Mouse (Mus musculus): Measurements from ENCODE around the gene Plekhm3. TPM values are rescaled to one million over a fixed set of nuclear protein-coding genes. Genes with fewer than 3 reads are reported as not detected.

Plekhm3 gene
- total and polyA plus RNA-seq, 2 experiments from 2014 or later: 3.5 to 12.4 TPM

- Histone ChIP-seq H3K9me3 (replicated peaks; ENCODE audit: control insufficient read depth, low read length) (no peaks in the 10 kb centered on the region), H3K4me3 (ENCODE audit: low read depth, low read length) (no peak overlapping the region), H3K4me2 (ENCODE audit: low read depth, low read length) (no peak overlapping the region), H3K9ac (replicated peaks; ENCODE audit: low read depth, low read length) (no peak overlapping the region), H3K4me1 (ENCODE audit: control insufficient read depth, insufficient read depth) (0 out of 2 replicates have a peak, but pooled peaks cover 3% of the 10 kb centered on the region), H3K27ac (ENCODE audit: low read depth) (no peak overlapping the region), H3K36me3 (replicated peaks; ENCODE audit: control insufficient read depth, insufficient read depth, low read length) (no peaks in the 10 kb centered on the region), H3K27me3 (ENCODE audit: control insufficient read depth, insufficient read depth, low read length) (no peaks in the 10 kb centered on the region)
- DNase-seq (ENCODE audit: low spot score): no peak
- ATAC-seq (ENCODE audit: insufficient read depth, low read depth): no peak
- 35% methylated on average over 1 of the region's 1 CpGs for WGBS
- TF ChIP-seq CTCF (IDR thresholded peaks at IDR 0.05; ENCODE audit: low read depth) (no peak), EP300 (IDR thresholded peaks at IDR 0.05; ENCODE audit: low read depth) (no peak)
These were observed 50.4 kb downstream of the Plekhm3 start for GRCm38 (mm10) chr1:64906226-64906625.

DNA sequence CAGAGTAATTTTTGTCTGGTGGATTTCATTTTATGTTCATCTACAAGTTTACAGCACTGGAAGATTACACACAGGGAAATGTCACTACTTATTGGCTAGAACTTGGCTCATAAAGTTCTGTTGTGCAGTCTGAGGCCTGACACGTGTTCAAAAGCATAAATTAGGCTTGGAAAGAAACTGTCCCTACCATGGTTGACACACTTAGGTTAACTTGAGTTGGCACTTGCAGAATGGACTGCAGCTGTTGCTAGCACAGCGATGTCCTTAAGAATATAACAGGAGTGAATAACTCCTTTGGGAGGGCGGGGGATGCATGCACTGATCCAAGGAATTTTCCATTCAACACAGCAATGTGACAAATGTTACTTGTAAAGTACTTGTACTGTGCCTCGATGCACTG, 53.2 kb downstream of the Plekhm3 start:
- Histone ChIP-seq H3K4me3 (ENCODE audit: low read depth, low read length) (no peak overlapping the region), H3K36me3 (replicated peaks; ENCODE audit: control insufficient read depth, insufficient read depth, low read length) (no peaks in the 10 kb centered on the region), H3K4me2 (ENCODE audit: low read depth, low read length) (no peak overlapping the region), H3K4me1 (ENCODE audit: control insufficient read depth, insufficient read depth) (0 out of 2 replicates have a peak, but pooled peaks cover 3% of the 10 kb centered on the region), H3K27me3 (ENCODE audit: control insufficient read depth, insufficient read depth, low read length) (no peaks in the 10 kb centered on the region), H3K9me3 (replicated peaks; ENCODE audit: control insufficient read depth, low read length) (no peaks in the 10 kb centered on the region), H3K27ac (ENCODE audit: low read depth) (no peak overlapping the region), H3K9ac (replicated peaks; ENCODE audit: low read depth, low read length) (no peak overlapping the region)
- no peak for ATAC-seq (ENCODE audit: insufficient read depth, low read depth)
- 77% methylated on average over 4 of the region's 4 CpGs for WGBS
- TF ChIP-seq EP300 (IDR thresholded peaks at IDR 0.05; ENCODE audit: low read depth) (no peak), CTCF (IDR thresholded peaks at IDR 0.05; ENCODE audit: low read depth) (no peak)
- DNase-seq (ENCODE audit: low spot score): no peak

GRCm38 (mm10) chr1:64902804-64903203, 53.8 kb downstream of the Plekhm3 start:
- Histone ChIP-seq H3K4me1 (ENCODE audit: control insufficient read depth, insufficient read depth) (0 out of 2 replicates have a peak, but pooled peaks cover 3% of the 10 kb centered on the region), H3K27me3 (ENCODE audit: control insufficient read depth, insufficient read depth, low read length) (no peaks in the 10 kb centered on the region), H3K27ac (ENCODE audit: low read depth) (no peak overlapping the region), H3K4me2 (ENCODE audit: low read depth, low read length) (no peak overlapping the region), H3K36me3 (replicated peaks; ENCODE audit: control insufficient read depth, insufficient read depth, low read length) (no peaks in the 10 kb centered on the region), H3K4me3 (ENCODE audit: low read depth, low read length) (no peak overlapping the region), H3K9me3 (replicated peaks; ENCODE audit: control insufficient read depth, low read length) (no peaks in the 10 kb centered on the region), H3K9ac (replicated peaks; ENCODE audit: low read depth, low read length) (no peak overlapping the region)
- ATAC-seq (ENCODE audit: insufficient read depth, low read depth) (peak; percentile 58; the same call in 1 of the 2 replicates), DNase-seq (ENCODE audit: low spot score) (peak; percentile 15)
- WGBS: 37% methylated on average over 2 of the region's 2 CpGs
- TF ChIP-seq EP300 (IDR thresholded peaks at IDR 0.05; ENCODE audit: low read depth) (no peak), CTCF (IDR thresholded peaks at IDR 0.05; ENCODE audit: low read depth) (no peak)

GRCm38 (mm10) chr1:64899763-64900162, 56.9 kb downstream of the Plekhm3 start:
- Histone ChIP-seq H3K9ac (replicated peaks; ENCODE audit: low read depth, low read length) (no peak overlapping the region), H3K9me3 (replicated peaks; ENCODE audit: control insufficient read depth, low read length) (no peaks in the 10 kb centered on the region), H3K4me2 (ENCODE audit: low read depth, low read length) (no peak overlapping the region), H3K27me3 (ENCODE audit: control insufficient read depth, insufficient read depth, low read length) (no peaks in the 10 kb centered on the region), H3K4me3 (ENCODE audit: low read depth, low read length) (no peak overlapping the region), H3K27ac (ENCODE audit: low read depth) (no peak overlapping the region), H3K4me1 (ENCODE audit: control insufficient read depth, insufficient read depth) (0 out of 2 replicates have a peak, but pooled peaks cover 3% of the 10 kb centered on the region), H3K36me3 (replicated peaks; ENCODE audit: control insufficient read depth, insufficient read depth, low read length) (no peaks in the 10 kb centered on the region)
- ATAC-seq (ENCODE audit: insufficient read depth, low read depth) (no peak), DNase-seq (ENCODE audit: low spot score) (no peak)
- TF ChIP-seq EP300 (IDR thresholded peaks at IDR 0.05; ENCODE audit: low read depth) (no peak), CTCF (IDR thresholded peaks at IDR 0.05; ENCODE audit: low read depth) (no peak)
- 84% methylated on average over 3 of the region's 3 CpGs for WGBS

- ATAC-seq (ENCODE audit: insufficient read depth, low read depth): no peak
- Histone ChIP-seq H3K9me3 (replicated peaks; ENCODE audit: control insufficient read depth, low read length) (no peaks in the 10 kb centered on the region), H3K4me2 (ENCODE audit: low read depth, low read length) (no peak overlapping the region), H3K27ac (ENCODE audit: low read depth) (no peak overlapping the region), H3K4me3 (ENCODE audit: low read depth, low read length) (no peak overlapping the region), H3K4me1 (ENCODE audit: control insufficient read depth, insufficient read depth) (no peaks in the 10 kb centered on the region), H3K9ac (replicated peaks; ENCODE audit: low read depth, low read length) (no peak overlapping the region), H3K27me3 (ENCODE audit: control insufficient read depth, insufficient read depth, low read length) (no peaks in the 10 kb centered on the region), H3K36me3 (replicated peaks; ENCODE audit: control insufficient read depth, insufficient read depth, low read length) (no peaks in the 10 kb centered on the region)
- TF ChIP-seq EP300 (IDR thresholded peaks at IDR 0.05; ENCODE audit: low read depth): no peak
- TF ChIP-seq CTCF (IDR thresholded peaks at IDR 0.05; ENCODE audit: low read depth): no peak
- WGBS: 91% methylated on average over 2 of the region's 2 CpGs
- DNase-seq (ENCODE audit: low spot score): no peak
These were observed 59.1 kb downstream of the Plekhm3 start for GRCm38 (mm10) chr1:64897485-64897884.

DNA sequence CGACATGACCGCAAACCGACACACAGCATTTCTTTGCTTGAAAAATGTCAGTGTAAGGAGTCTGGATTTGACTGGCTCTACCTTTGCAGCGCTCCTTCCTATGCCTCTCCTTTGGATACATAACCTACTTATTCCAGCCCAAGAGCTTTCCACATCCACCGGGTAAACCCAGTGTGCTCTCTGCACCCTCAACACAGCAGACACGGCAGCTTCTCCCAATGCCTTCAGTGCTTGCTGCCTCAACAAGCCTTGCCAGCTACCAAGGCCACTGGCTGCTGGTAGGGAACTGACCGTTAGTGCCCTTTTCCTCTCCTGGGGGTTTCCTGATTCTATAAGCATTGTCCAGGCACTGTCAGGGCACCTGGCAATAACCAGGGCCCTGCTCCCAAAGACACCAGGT, 62.8 kb downstream of the Plekhm3 start:
- DNase-seq (ENCODE audit: low spot score): no peak
- Histone ChIP-seq H3K9me3 (replicated peaks; ENCODE audit: control insufficient read depth, low read length) (no peaks in the 10 kb centered on the region), H3K36me3 (replicated peaks; ENCODE audit: control insufficient read depth, insufficient read depth, low read length) (no peaks in the 10 kb centered on the region), H3K27ac (ENCODE audit: low read depth) (no peak overlapping the region), H3K27me3 (ENCODE audit: control insufficient read depth, insufficient read depth, low read length) (no peaks in the 10 kb centered on the region), H3K4me3 (ENCODE audit: low read depth, low read length) (no peak overlapping the region), H3K9ac (replicated peaks; ENCODE audit: low read depth, low read length) (no peak overlapping the region), H3K4me2 (ENCODE audit: low read depth, low read length) (no peak overlapping the region), H3K4me1 (ENCODE audit: control insufficient read depth, insufficient read depth) (no peaks in the 10 kb centered on the region)
- TF ChIP-seq EP300 (IDR thresholded peaks at IDR 0.05; ENCODE audit: low read depth): no peak
- 87% methylated on average over 7 of the region's 7 CpGs for WGBS
- ATAC-seq (ENCODE audit: insufficient read depth, low read depth): no peak

Measured in heart, postnatal 0 days (tissue).